Mouse (Mus musculus) cortical plate, adult 2 months (tissue): Measurements from ENCODE around the gene Rasal1.

Source experiments
- CTCF ChIP-seq: fragments of 200-500 bp; IDR thresholded peaks from 2 replicates; pipeline ENCODE4 v1.5.1; 2011; ENCODE audit warnings: mild to moderate bottlenecking, control low read depth, low read length; ENCODE audit not compliant: insufficient read depth; ENCODE audit errors: extremely low read depth
- POLR2A ChIP-seq: fragments of 200-500 bp; IDR thresholded peaks from 2 replicates; pipeline ENCODE4 v1.6.1; 2011; ENCODE audit warnings: mild to moderate bottlenecking, low read length, control low read depth; ENCODE audit not compliant: insufficient read depth; ENCODE audit errors: extremely low read depth

DNA sequence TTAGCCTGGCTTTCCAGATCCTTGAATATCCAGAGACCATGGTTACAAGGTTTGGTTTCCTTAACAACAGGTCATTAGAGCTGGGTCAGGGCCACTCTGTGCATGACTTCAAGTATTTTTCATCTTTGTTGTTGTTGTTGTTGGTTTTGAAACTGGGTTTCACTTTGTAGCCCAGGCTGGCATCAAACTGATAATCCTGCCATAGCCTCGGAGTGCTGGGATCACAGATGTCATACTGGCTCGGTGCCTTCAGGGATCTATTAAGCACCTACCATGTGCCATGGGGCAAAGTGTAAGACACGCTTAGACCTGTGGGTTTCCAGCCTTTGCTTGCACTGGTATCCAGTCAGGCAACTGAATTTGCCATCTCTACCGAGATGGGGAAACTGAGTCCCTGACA is 53.8 kb downstream of the Rasal1 start:
- no peak for TF ChIP-seq CTCF
- no peak for TF ChIP-seq POLR2A
